Mouse (Mus musculus) ES-Bruce4 (cell line): Measurements from ENCODE around the gene Slc38a3. TPM values are rescaled to one million over a fixed set of nuclear protein-coding genes. Genes with fewer than 3 reads are reported as not detected.

Source experiments
- H3K27ac ChIP-seq: 2 replicates; pipeline ENCODE4 v1.5.1; 2012; ENCODE audit warnings: low read length, inconsistent platforms; ENCODE audit not compliant: insufficient read depth
- H3K27me3 ChIP-seq: 2 replicates; pipeline ENCODE4 v1.6.1; 2012; ENCODE audit warnings: mild to moderate bottlenecking, low read length, inconsistent platforms; ENCODE audit not compliant: control insufficient read depth, poor library complexity, insufficient read depth, severe bottlenecking
- H3K36me3 ChIP-seq: 2 replicates; pipeline ENCODE4 v1.6.1; 2012; ENCODE audit warnings: inconsistent platforms, mild to moderate bottlenecking, low read length, moderate library complexity; ENCODE audit not compliant: control insufficient read depth, poor library complexity, insufficient read depth, severe bottlenecking
- H3K4me1 ChIP-seq: one replicate; pipeline ENCODE4 v1.8.1; 2011; ENCODE audit warnings: low read length; ENCODE audit not compliant: control insufficient read depth, insufficient read depth
- H3K4me3 ChIP-seq: 2 replicates; pipeline ENCODE4 v1.5.1; 2011; ENCODE audit warnings: low read depth, mild to moderate bottlenecking, low read length
- H3K9ac ChIP-seq: 2 replicates; pipeline ENCODE4 v1.6.1; 2012; ENCODE audit warnings: low read depth, mild to moderate bottlenecking, inconsistent platforms; ENCODE audit not compliant: poor library complexity, severe bottlenecking
- H3K9me3 ChIP-seq: replicated peaks from 2 replicates; pipeline ENCODE4 v1.6.1; 2012; ENCODE audit warnings: mild to moderate bottlenecking, low read length, inconsistent platforms; ENCODE audit not compliant: control insufficient read depth, poor library complexity, insufficient read depth, severe bottlenecking
- CTCF ChIP-seq: IDR thresholded peaks from one replicate; pipeline ENCODE4 v1.8.1; 2011; ENCODE audit warnings: low read depth, low read length
- EP300 ChIP-seq: IDR thresholded peaks from 2 replicates; pipeline ENCODE4 v1.6.1; 2011; ENCODE audit warnings: low read depth, low read length; ENCODE audit not compliant: insufficient read depth
- POLR2A ChIP-seq: IDR thresholded peaks from one replicate; pipeline ENCODE4 v1.8.1; 2011; ENCODE audit warnings: low read length; ENCODE audit not compliant: insufficient read depth
- polyA plus RNA-seq: library from polyadenylated mRNA; stranded (reverse); fragments of >200 nt; gene quantifications from 2 replicates; pipeline ENCODE4 v1.2.4, GENCODE M21; 2011; ENCODE audit warnings: low read depth; ENCODE audit not compliant: missing spikeins, insufficient read depth, insufficient read length

Gene Slc38a3
- polyA plus RNA-seq, 1 experiment, result 8.1 TPM

- no peak overlapping the region for H3K27ac ChIP-seq
- peaks cover 2% of the 10 kb centered on the region for H3K4me1 ChIP-seq
These were observed 7.0 kb downstream of the Slc38a3 start for GRCm38 (mm10) chr9:107662342-107662741.

GRCm38 (mm10) chr9:107660777-107661176 is 8.6 kb downstream of the Slc38a3 start:
- TF ChIP-seq POLR2A (no peak), CTCF (no peak), EP300 (no peak)
- Histone ChIP-seq H3K4me1 (peaks cover 2% of the 10 kb centered on the region), H3K27me3 (no peaks in the 10 kb centered on the region)

More at GRCm38 (mm10) chr9:107662342-107662741, 7.0 kb downstream of the Slc38a3 start:
- no peak for TF ChIP-seq POLR2A
- H3K9me3 ChIP-seq, result no peaks in the 10 kb centered on the region
- H3K4me3 ChIP-seq, result no peak overlapping the region
- no peaks in the 10 kb centered on the region for H3K36me3 ChIP-seq
- H3K9ac ChIP-seq, result no peak overlapping the region
- no peaks in the 10 kb centered on the region for H3K27me3 ChIP-seq

DNA sequence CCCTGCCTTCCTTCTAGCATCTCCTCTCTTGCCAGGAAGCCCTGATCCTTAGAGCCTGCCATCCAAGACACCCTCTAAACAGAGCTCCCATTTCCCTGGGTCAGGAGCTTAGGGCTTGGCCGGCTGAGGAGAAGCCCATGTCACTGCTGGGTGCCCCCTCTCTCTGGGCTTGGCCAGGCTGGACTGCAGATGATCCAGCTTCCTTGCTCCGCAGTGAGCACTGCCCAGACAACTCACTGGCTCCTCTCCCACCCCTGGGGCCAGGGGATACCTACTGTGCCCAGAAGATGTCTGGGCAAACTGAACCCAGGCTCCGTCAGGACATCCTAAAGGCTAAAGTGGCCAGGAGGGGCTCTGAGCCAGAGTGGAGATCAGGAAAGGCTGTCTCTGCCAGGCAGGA is 9.4 kb downstream of the Slc38a3 start:
- Histone ChIP-seq H3K4me3 (no peak overlapping the region), H3K36me3 (no peaks in the 10 kb centered on the region), H3K27ac (no peak overlapping the region)

More at GRCm38 (mm10) chr9:107660777-107661176, 8.6 kb downstream of the Slc38a3 start:
- Histone ChIP-seq H3K4me3 (no peak overlapping the region), H3K27ac (no peak overlapping the region), H3K9ac (no peak overlapping the region), H3K9me3 (no peaks in the 10 kb centered on the region), H3K36me3 (no peaks in the 10 kb centered on the region)

DNA sequence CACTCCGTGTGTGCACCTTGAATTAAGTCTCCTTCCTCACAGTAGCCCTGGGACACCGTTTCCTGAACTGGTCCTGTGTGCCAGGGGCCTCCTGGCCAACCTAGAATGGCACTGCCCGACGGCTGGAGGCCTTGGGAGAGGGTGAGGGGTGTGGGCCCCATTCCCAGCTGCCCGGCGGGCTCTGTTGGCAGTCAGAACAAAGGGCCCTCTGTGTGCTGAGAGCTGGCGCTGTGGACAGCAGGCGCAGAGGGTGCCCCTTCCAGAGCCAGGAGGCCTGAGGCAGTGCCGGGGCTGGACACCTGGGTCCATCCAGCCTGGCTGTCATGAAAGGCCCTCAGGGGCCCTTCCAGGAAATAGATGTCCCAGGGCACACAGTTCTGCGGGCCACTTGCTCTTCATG is 9.8 kb downstream of the Slc38a3 start:
- Histone ChIP-seq H3K4me1 (peaks cover 2% of the 10 kb centered on the region), H3K4me3 (no peak overlapping the region), H3K9ac (no peak overlapping the region), H3K9me3 (no peaks in the 10 kb centered on the region), H3K27ac (no peak overlapping the region), H3K27me3 (no peaks in the 10 kb centered on the region), H3K36me3 (no peaks in the 10 kb centered on the region)
- TF ChIP-seq CTCF (no peak), POLR2A (no peak), EP300 (no peak)

More for the DNA sequence above, 9.4 kb downstream of the Slc38a3 start:
- no peak for TF ChIP-seq CTCF
- TF ChIP-seq POLR2A, result no peak
- no peak for TF ChIP-seq EP300
- H3K4me1 ChIP-seq, result peaks cover 2% of the 10 kb centered on the region
- H3K9me3 ChIP-seq, result no peaks in the 10 kb centered on the region
- no peak overlapping the region for H3K9ac ChIP-seq
- H3K27me3 ChIP-seq, result no peaks in the 10 kb centered on the region

- no peaks in the 10 kb centered on the region for H3K4me1 ChIP-seq
- TF ChIP-seq POLR2A, result no peak
- no peak for TF ChIP-seq CTCF
- TF ChIP-seq EP300, result no peak
- H3K4me3 ChIP-seq, result no peak overlapping the region
- H3K9me3 ChIP-seq, result no peaks in the 10 kb centered on the region
- H3K36me3 ChIP-seq, result no peaks in the 10 kb centered on the region
- no peaks in the 10 kb centered on the region for H3K27me3 ChIP-seq
- H3K27ac ChIP-seq, result no peak overlapping the region
- no peak overlapping the region for H3K9ac ChIP-seq
These were observed 11.2 kb downstream of the Slc38a3 start for GRCm38 (mm10) chr9:107658096-107658495.

- Histone ChIP-seq H3K9ac (no peak overlapping the region), H3K27ac (no peak overlapping the region), H3K27me3 (no peaks in the 10 kb centered on the region), H3K4me1 (no peaks in the 10 kb centered on the region), H3K36me3 (no peaks in the 10 kb centered on the region), H3K9me3 (no peaks in the 10 kb centered on the region), H3K4me3 (no peak overlapping the region)
- TF ChIP-seq POLR2A, result no peak
These were observed 12.2 kb downstream of the Slc38a3 start for GRCm38 (mm10) chr9:107657144-107657543.
